Mouse (Mus musculus): ENCODE data around the gene Hexim2. TPM values are rescaled to one million over a fixed set of nuclear protein-coding genes. Genes with fewer than 3 reads are reported as not detected.

Gene Hexim2
- total RNA-seq, 2 experiments from 2014 or later: 3.8 to 13.0 TPM

DNA sequence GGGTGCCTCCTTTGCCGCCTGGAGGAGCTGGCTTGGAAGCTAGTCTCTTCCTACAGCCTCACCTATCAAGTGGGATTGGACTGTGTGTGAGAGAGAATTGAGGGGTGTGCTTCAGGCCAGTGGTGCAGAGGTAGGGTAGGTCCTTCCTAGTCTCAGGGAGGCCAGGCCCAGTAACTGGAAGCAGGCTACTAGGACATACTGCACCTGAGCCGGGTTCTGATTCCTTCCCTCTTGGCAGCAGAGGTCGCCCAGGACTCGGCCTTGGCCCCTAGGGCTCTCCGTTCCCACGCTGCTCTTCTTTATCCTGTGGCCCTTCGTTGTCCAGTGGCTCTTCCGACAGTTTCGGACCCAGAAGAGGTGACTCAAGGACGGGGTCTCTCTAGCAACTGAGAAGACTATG, 20.9 kb upstream of the Hexim2 start:
- no peak for ATAC-seq (replicated peaks; ENCODE audit: low FRiP score, poor library complexity, severe bottlenecking)

DNA sequence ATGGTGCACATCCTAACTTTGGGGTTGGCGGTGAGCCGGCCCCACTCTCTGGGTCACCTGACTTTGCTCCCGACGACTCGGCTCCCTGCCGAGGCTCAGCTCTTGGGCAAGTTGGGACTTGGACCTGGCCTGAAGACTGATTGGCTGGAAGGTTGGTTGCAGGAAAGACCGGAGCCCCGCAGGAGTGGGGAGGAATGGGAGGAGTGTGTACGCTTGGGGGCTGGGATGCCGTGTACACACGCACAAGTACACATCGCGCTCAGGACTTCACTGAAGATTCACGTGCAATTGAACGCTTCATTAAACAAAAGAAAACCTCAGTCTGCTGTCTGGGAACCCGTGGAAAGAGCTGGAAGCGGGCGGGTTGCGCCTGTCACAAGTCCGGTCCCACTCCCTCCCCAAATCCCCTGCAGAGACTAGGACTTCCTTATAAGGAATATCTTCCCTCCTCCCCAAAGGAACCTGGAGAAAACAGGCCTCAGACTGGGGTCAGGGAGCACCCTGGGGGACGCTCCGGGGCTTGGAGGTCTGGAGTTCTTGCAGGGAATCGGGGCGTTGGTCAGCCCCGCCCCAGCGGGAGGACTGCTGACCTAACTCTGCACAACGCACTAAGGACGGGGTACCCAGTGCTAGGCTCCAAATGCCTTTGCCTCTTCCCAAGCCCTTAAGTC, 20.2 kb upstream of the Hexim2 start:
- ATAC-seq (replicated peaks; ENCODE audit: low FRiP score, poor library complexity, severe bottlenecking): no peak

- no peak for ATAC-seq (replicated peaks; ENCODE audit: low FRiP score, poor library complexity, severe bottlenecking)
These were observed 19.7 kb upstream of the Hexim2 start for GRCm38 (mm10) chr11:103112552-103112912.

DNA sequence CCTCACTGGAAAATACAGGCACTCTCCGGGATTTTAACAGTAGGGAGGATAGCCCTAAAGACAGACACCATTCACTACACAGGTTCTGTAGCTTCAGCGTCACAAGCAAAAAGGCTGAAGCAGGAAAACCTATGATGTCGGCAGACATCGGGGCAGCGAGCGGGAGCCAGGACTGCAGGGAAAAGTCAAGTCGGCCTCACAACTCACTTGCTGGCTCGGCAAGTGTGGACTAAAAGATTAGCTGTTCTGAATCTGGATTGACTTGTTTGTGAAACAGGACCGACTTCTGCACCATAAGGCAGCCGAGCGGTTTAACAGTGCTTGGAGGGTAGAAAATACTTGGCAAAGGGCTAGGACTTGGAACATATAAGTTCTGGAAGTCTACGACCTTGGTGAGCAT, 19.2 kb upstream of the Hexim2 start:
- no peak for ATAC-seq (replicated peaks; ENCODE audit: low FRiP score, poor library complexity, severe bottlenecking)

DNA sequence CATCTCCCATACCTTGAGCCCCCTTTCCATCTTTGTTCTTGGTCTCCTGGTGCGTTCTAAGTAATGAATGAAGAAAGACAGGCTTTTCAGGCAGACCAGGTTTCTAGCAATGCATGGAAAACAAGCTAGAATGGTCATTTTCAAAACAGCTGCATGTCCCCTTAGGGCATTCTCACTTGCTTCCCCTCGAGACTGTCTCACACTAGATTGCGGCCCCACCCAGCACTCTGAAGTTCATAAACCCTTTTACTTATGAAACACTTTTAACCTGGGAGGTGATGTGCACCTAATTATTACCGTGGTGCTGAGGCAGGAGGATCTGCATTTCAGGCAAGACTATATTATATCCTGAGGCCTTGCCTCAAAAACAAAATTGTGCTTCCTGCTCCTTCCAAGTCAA, 18.5 kb upstream of the Hexim2 start:
- no peak for ATAC-seq (replicated peaks; ENCODE audit: low FRiP score, poor library complexity, severe bottlenecking)

DNA sequence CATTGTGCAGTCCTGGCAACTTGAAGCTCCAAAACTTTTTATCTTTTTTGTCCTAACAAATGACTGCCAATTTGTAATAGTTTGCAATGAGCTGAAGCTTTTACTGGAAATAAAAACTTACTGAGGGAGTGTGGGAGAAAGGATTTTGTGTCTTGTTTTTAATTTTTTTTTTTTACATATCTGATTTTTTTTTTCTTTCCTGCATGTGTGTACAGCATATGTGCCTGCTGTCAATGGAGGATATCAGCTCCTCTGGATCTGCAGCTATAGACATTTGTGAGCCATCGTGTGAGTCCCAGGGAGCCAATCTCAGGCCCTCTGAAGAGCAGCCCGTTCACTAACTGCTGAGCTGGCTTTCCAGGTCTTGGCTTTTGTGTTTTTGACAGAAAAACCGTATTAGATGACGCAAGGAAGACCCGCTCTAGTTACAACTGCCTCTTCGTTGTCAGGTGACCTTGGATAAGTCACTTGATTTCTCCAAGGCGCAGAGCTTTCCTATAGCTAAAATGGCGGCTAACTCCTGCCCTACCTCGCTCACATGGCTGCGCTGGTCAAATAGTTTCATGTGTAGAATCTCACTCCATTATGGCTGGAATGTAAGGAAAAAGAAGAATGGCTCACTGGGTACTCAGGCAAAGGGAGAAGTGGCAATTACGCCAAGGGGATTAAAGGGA, 17.8 kb upstream of the Hexim2 start:
- ATAC-seq (replicated peaks; ENCODE audit: low FRiP score, poor library complexity, severe bottlenecking): no peak

DNA sequence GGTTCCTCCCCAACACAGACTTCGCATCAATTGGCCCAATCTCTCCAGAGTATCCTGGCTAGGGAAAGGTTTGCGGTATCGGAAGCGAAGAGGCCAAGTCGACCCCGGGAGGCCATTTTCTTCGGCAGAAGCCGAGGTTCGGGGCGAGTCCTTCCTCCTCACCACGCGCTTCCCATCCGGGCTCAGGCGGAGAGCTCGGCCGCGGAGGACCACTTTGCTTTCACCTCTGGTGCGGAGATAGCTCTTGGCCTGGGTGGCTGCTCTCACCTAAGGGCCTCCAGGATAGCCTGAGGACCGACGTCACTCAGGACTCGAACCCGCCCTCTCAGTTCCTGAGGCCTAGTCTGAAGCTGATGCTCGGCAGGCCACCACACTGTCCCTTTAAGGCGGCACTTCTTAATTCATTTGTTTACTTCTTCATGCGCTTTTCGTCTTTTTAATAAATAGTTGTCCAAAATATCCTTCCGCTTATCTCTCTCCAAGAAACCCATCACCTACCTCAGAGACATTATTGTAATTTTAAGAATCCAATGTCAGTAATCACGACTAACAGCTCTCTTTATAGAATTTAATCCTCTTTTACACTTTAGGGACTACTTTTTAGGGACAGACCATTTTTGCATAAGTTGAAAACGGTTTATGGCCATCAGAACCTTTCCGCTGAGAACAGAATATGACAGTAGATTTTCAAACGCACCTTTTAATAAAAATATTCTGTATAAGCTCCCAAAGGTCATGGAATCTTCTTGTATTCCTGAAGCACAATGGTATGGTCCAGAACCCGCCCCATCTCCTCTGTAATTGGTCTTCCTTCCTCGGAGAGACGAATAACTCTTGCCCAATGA, 16.8 kb upstream of the Hexim2 start:
- ATAC-seq (replicated peaks; ENCODE audit: low FRiP score, poor library complexity, severe bottlenecking): peak; percentile 68

- peak; percentile 83 for ATAC-seq (replicated peaks; ENCODE audit: low FRiP score, poor library complexity, severe bottlenecking)
These were observed 16.0 kb upstream of the Hexim2 start, which contains the start of gene Hexim1 for GRCm38 (mm10) chr11:103116008-103116818. Hexim1 (plus strand) TSS chr11:103116231.

GRCm38 (mm10) chr11:103116959-103117590, 15.2 kb upstream of the Hexim2 start:
- ATAC-seq (replicated peaks; ENCODE audit: low FRiP score, poor library complexity, severe bottlenecking): peak; percentile 60

DNA sequence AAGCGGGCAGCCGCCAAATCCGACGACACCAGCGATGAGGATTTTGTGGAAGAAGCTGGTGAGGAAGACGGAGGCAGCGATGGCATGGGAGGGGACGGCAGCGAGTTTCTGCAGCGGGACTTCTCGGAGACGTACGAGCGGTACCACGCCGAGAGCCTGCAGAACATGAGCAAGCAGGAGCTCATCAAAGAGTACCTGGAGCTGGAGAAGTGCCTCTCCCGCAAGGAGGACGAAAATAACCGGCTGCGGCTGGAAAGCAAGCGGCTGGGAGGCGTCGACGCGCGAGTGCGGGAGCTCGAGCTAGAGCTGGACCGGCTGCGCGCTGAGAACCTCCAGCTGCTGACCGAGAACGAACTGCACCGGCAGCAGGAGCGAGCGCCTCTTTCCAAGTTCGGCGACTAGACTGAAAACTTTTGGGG, 14.6 kb upstream of the Hexim2 start:
- ATAC-seq (replicated peaks; ENCODE audit: low FRiP score, poor library complexity, severe bottlenecking): peak; percentile 2; the same call in 1 of the 2 replicates

DNA sequence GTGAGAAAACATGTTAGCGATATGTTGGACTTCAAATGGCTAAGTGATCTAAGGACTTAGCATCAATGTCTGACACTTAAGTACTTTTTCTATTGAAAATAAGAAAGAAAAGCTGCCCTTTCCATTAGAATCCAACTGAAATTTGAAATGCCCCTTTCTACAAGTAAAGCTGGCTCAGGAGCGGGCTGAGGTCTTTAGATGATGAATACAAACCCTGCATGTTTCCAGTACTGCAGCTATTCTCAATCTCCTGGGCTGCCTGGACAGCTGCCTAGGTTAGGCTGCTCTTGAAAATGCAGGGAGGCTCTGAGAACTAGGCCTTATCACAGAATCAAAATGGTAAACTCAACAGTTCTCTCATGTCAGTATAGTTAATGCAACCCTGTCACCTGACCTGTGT, 13.4 kb upstream of the Hexim2 start:
- no peak for ATAC-seq (replicated peaks; ENCODE audit: low FRiP score, poor library complexity, severe bottlenecking)

- ATAC-seq (replicated peaks; ENCODE audit: low FRiP score, poor library complexity, severe bottlenecking): no peak
These were observed 12.6 kb upstream of the Hexim2 start for GRCm38 (mm10) chr11:103119609-103120008.

DNA sequence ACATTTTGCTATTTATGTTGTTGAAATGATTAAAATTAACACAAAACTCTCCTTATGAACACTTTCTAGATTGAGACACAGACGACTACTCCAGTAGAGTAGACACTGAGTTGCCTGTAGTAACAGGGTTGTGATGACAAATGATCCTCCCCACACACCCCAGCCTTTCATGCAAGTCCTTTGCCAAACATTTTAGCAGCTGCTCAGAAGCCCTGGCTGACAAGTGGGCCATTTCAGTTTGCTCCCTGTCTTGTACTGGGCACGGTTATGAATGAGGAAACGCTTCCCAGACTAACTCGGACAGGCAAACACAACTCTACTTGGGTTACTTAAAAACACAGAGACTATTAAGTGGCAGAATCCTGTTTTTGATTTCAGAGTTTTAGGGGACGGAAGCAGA, 11.9 kb upstream of the Hexim2 start:
- no peak for ATAC-seq (replicated peaks; ENCODE audit: low FRiP score, poor library complexity, severe bottlenecking)

DNA sequence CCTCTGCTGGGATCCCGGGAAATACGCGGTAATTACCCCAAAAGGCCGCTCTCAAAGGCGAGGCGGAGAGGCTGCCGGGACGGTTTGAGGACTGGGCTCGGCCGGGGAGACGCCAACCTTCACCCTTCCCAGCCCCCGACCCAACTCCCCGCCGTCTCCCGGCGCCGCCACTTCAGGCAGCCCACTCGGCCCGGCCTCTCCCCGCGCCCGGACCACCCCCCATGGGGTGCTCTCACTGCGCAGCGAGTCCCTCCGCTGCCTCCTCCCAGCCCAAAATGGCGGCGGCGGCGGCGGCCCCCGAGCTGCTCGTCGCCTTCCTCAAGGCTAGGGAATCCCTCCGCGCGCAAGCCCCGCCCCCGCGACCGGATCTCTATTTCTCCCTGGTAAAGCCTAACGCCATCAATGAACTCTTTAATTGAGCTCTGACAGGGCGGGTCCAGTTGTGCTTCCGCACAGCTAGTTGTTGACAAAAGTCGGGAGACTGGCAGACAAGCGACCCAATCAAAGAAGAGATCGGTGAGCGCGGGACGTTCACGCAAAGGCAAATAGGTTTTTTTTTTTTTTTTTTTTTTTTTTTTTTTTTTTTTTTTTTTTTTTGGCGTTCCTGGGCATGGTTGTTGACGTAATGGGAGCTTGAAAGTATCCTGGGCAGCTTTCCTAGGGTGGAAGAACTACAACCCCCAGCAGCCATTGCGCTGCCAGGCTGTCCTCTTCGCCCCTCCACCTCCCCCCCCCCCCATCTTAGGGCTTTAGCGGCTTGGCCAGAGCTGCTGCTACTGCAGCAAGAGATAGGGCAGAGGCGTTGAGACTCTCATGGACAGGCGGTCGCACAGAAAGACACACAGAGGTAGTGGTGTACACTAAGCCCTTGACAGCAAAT, 587 bp downstream of the Hexim2 start:
- peak; percentile 87 for ATAC-seq (replicated peaks; ENCODE audit: low FRiP score, poor library complexity, severe bottlenecking)

- ATAC-seq (replicated peaks; ENCODE audit: low FRiP score, poor library complexity, severe bottlenecking): peak; percentile 21
These were observed 1.4 kb downstream of the Hexim2 start for GRCm38 (mm10) chr11:103133456-103134185.

DNA sequence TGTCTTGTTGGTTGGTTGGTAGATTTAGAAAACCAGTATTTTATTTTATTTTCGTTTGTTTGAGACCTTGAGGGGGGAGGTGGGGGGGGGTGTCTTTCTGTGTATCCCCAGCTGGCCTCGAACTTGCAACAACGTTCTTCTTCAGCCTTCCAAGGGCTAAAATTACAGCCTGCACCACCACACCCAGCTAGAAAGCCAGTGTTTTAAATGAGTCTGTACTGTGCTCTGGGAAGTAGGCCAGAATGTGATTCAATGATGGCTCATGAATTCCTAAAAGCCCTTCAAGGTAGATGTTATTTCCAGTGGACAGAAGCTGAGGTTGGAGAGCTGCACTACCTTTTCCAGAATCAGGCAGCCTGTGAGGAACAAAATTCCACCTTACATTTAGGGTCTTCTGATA, 2.0 kb downstream of the Hexim2 start:
- no peak for ATAC-seq (replicated peaks; ENCODE audit: low FRiP score, poor library complexity, severe bottlenecking)

- no peak for ATAC-seq (replicated peaks; ENCODE audit: low FRiP score, poor library complexity, severe bottlenecking)
These were observed 3.9 kb downstream of the Hexim2 start for GRCm38 (mm10) chr11:103136039-103136577.
